Mouse (Mus musculus) MEL (cell line): ENCODE measurements at regions not wholly inside any gene's neighbourhood (a gene's known extent, or its start where the extent isn't known, plus 50 kb on each side); places are given as distances from the start of the nearest gene placed in this dataset.

Experiments used
- CHD1 ChIP-seq: IDR thresholded peaks from 2 replicates; pipeline ENCODE4 v1.6.1; 2012; ENCODE audit warnings: low read depth, mild to moderate bottlenecking, inconsistent platforms, low read length, improper control_type of control experiment
- MAZ ChIP-seq: IDR thresholded peaks from 2 replicates; pipeline ENCODE4 v1.6.1; 2012; ENCODE audit warnings: low read depth, mild to moderate bottlenecking, inconsistent platforms, low read length, improper control_type of control experiment

- TF ChIP-seq MAZ (no peak), CHD1 (no peak)
Measured at GRCm38 (mm10) chr7:70109013-70109412, 257.5 kb downstream of the Nr2f2 start.
